Mouse (Mus musculus) neural tube, embryonic 10.5 days (tissue): ENCODE data around the gene Cpsf2.
"Not testable (repeated sequence)": the region's sequence is repeated elsewhere in the genome, so short reads cannot be mapped to it uniquely, and the experiment has no call there.

Source experiments
- DNase-seq: peaks from one replicate; pipeline ENCODE4 v3.0.0-alpha.2; 2017; ENCODE audit warnings: low spot score; ENCODE audit errors: extremely low spot score

Gene Cpsf2

GRCm38 (mm10) chr12:101975601-101976571 is at the start of gene Cpsf2:
Cpsf2 (plus strand) TSS chr12:101975988.
- peak; percentile 92 for DNase-seq

DNA sequence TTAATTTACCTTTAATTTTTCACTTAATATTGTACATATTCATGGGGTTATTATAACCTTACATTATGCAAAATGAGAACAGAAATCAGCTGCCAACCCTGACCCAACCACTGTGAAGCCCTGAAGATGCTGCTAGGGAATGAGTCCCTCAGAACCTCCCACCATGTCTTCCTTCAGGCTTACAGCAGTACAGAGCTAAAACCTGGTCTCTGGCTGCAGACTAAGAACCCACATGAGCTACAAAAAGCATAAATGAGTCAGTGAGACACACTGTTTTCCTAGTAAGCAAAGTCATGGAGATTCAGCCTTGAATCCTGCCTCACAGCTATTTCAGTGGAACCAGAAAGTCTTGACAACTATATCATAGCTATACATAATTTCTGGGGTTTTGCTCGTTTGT is 47.4 kb upstream of the Cpsf2 start:
- DNase-seq = no peak

- no peak for DNase-seq
These were observed 40.6 kb upstream of the Cpsf2 start for GRCm38 (mm10) chr12:101935223-101935622.

DNA sequence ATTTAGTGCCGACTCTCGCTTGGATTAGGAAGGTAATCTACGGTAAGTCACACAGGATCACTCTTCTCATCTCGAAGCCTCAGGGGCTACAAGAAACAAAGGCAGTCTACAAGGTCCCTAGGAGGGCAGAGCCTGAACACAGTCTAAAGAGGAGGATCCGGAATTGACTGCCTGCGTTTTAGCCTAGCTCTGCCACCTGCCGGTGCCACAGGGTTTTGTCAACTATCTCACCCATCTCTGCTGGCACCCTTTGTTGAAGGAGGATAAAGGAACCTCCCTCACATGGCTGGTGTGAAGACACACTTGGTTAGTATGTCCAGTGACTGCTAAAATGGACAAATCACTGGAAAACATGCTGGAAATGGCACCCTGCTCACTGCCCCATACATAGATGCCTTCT is 38.2 kb upstream of the Cpsf2 start:
- DNase-seq = no peak

DNA sequence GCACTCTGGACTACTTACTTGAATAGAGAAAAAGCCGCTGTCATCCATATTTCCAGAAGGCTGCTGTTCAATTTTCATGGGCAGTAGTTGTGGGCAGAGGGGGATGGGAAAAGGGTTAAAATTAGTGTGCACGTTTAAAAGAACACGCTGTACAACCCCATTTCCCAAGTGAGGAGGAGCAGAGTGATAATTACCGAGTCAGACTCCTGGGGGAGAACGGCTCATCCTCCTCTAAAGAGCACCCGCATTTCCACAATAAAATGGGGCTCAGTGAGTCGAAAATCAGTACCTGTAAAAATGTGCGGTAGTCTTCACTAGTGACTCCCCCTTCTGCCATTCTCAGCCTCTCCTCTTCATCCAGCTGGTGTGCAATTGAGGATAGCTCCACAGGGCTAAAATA is 27.8 kb upstream of the Cpsf2 start:
- no peak for DNase-seq

- DNase-seq = no peak
These were observed 27.0 kb upstream of the Cpsf2 start for GRCm38 (mm10) chr12:101948801-101949200.

DNA sequence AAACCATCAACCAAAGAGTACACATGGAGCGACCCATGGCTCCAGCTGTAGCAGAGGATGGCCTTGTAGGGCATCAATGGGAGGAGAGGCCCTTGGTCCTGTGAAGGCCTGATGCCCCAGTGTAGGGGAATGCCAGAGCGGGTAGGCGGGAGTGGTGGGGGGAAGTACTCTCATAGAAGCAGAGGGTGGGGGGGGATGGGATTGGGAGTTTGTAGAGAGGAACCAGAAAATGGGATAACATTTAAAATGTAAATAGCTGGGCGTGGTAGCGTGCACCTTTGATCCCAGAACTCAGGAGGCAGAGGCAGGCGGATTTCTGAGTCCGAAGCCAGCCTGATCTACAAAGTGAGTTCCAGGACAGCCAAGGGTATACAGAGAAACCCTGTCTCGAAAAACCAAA is 20.0 kb upstream of the Cpsf2 start:
- DNase-seq = not testable (repeated sequence)

- DNase-seq = no peak
These were observed 18.5 kb upstream of the Cpsf2 start for GRCm38 (mm10) chr12:101957079-101957941.

DNA sequence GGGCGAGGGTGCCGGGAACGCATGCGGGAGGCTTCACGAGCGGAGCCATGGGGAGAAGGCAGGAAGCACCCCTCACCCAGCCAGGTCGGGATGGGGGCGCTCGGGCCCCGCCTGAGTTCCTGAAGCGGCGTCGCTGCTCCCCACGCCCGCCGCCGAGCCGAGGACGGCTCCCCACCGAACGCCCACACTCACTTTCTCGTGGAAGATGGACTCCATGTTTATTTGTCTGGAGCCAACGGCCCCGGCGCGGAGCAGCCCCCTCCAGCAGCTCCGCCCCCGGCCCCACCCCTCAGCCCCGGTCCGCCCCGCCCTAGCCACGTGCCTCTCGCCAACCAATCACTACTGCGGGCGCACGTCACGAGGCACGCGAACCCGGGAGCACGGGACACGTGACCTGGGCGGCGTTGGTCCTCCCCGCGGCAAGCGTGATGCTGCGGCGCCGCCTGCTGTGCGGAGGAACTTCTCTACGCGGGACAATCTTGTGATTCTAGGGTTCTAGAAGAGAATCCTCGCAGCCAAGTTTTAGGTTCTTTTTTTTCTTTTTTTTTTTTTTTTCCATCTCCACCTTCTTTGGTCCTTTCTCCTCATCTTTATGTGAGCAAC is 17.7 kb upstream of the Cpsf2 start, which contains the start of gene Atxn3:
Gene Atxn3 (minus strand): TSS at position 305 of the 603 bp plus-strand sequence.
- DNase-seq = peak; percentile 97

- DNase-seq = no peak
These were observed 17.2 kb upstream of the Cpsf2 start for GRCm38 (mm10) chr12:101958556-101958955.

DNA sequence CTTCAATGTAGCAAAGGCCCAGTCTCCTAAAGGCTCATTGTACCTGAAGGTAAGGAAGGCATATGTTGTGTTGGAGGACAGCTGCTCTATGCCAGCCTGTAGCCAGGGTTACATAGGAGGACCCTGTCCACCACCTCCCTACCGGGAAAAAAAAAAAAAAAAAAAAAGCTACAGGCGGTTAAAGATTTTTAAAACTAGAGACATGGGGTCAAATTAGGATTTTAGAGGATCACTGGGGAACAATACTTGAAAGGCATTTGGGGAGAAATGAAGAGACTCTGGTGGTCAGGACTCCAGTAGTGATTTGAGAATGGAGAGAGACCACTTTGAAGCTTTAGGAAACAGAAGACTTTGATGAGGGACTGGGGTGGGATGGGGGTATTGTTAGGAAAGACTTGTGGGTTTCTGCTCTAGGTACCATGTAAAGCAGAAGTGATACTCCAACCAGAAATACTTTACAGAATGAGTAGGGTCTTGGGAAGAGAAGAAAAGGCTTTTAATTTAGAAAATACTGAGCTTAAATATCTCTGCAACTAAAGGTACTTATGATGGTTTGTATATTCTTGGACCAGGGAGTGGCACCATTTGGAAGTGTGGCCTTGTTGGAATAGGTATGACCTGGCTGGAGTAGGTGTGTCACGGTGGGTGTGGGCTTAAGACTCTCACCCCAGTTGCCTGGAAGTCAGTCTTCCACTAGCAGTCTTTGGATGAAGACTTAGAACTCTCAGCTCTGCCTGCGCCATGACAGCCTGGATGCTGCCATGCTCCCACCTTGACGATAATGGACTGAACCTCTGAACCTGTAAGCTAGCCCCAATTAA is 16.6 kb upstream of the Cpsf2 start:
- not testable (repeated sequence) for DNase-seq

DNA sequence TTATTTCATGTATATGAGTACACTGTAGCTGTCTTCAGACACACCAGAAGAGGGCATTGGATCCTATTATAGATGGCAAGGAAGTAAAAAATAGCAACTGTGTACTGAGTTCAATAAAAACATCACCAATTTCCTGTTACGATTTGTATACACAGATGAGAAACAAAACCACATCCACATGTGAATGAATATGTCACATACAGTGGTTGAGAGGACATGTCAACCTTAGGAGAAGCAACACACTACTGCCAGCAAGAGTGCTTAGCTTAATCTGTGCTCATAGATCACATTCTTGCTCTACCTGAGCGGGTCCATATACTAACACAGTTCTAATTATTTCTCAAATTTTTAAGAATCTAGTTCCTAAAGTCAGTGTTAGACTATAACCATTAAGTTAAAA is 4.5 kb upstream of the Cpsf2 start:
- no peak for DNase-seq

GRCm38 (mm10) chr12:101972230-101972629 is 3.6 kb upstream of the Cpsf2 start:
- no peak for DNase-seq

DNA sequence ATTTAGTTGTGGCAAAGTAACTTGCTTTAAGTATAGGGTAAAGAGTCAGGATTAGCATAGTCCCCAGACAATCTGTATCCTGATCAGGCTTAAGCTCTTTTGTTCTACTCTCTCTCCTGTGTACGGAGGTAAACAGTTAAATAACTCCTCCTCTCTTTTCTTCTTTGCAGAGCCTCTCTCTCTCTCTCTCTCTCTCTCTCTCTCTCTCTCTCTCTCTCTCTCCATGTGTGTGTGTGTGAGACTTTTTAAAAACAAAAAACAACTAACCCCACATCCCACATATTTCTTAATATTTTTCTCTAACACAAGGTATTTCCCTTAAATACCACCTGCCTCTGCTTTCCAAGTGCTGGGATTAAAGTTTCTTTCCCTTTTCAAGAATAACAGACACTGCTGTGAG is 1.2 kb upstream of the Cpsf2 start:
- DNase-seq = no peak

DNA sequence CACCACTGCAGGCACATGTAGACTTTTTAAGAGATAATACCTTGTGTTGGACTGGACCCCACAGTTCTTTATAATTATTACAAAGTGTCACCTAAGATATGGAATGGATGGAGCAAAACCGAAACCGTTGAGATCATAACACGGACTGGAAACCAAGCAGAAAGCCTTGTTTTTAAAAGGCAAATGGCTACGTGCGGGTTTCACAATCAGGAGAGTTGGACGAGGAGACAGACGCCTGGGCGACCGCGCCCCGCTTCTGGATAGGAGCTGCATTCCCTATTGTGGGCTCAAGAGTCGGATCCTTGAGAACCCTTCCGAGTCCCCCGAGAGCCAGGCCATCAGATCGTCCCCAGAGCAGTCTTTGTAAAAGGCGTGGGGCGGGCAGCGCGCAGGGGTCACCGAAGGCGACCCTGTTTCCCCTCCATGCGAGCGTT is 604 bp upstream of the Cpsf2 start:
- DNase-seq = no peak

DNA sequence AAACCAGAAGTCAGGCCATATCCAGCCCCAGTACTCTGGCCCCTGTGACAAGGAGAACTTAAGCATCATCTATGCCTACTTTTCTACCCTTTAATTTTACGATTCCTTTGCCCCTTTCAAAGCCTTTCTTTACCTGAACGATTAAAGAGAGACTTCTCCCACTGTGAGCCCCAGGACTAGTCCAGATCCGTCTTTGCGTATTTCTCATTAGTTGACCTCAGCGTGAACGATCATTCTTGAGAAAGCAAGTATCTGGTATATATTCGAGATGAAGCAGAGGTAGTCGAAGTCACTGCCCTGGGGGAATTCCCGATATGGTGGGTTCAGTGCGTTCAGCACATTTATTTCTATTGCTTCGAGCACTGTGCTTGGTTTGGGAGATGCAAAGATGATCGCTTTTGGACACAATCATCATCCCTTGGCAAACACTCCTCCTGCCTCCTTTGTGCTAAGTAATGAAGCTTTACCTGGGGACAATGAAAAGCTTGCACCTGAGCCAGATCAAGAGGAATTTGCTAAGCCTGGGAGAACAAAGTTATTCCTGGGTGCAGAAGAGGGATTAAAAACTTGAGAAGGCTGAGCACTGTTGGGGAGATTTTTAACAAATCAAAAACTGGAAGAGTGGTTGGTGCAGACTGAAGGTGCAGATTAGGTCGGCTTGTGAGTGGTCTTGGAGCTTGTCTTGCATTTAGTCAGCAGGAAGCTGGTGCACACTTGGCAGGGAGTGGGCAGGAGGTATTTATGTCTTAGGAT is 1.0 kb downstream of the Cpsf2 start:
- DNase-seq = no peak

- no peak for DNase-seq
These were observed 1.7 kb downstream of the Cpsf2 start for GRCm38 (mm10) chr12:101977404-101977915.

DNA sequence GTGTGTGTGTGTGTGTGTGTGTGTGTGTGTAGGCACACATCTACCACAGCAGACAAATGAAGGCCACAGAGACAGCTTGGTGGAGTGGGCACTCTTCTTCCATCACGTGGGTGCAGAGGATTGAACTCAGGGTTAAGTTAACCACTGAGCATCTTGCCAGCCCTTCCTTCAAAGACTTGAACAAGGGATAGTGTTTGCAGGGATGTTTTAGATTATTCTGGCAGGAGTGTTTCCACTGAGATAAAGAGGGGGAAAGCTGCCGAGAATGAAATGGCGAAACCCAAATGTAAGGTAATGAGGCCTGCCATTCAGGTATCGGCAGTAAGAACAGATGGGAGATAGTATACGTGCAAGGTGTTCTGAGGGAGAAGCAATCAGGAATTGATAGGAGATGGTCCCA is 2.4 kb downstream of the Cpsf2 start:
- DNase-seq = no peak

- no peak for DNase-seq
These were observed 2.8 kb downstream of the Cpsf2 start for GRCm38 (mm10) chr12:101978588-101978987.
